12 mouse cellular contexts compared by ENCODE assay signal in genomic region chr14:55028333-55028835, GRCm38 (mm10). TPM values are rescaled to one million over a fixed set of nuclear protein-coding genes. Genes with fewer than 3 reads are reported as not detected.
DNase-seq lines count a peak whose midpoint lies in the region; ATAC-seq lines count a peak whose summit lies in the region.
"Had no signal": no experiment of that assay in that cellular context is flagged by ENCODE, and none has a peak within 500 bp of the region (broad histone marks: within the 10 kb centered on the region; RNA-seq: fewer than 3 reads in every experiment).

No protein-coding gene starts in this region.

- H3K9me3 ChIP-seq in heart, embryonic 11.5 days (replicated peaks; ENCODE audit: control insufficient read depth, low read length) = no peaks in the 10 kb centered on the region
- no peaks in the 10 kb centered on the region for H3K9me3 ChIP-seq in embryonic facial prominence, embryonic 13.5 days
- H3K9me3 ChIP-seq in hindbrain, embryonic 15.5 days = no peaks in the 10 kb centered on the region
- H3K9me3 ChIP-seq: heart, embryonic 12.5 days had no signal

- no peak for DNase-seq in heart, adult 9 months (ENCODE audit: low spot score in 2 of 2)
- peak; percentile 35 for DNase-seq in neural tube, embryonic 10.5 days (ENCODE audit: extremely low spot score, low spot score)
- DNase-seq in adrenal gland, postnatal 14 days = no peak
- no peak for DNase-seq in left cerebral cortex, adult 9 months (ENCODE audit: low spot score in 2 of 2)
- no peak for DNase-seq in frontal cortex, postnatal 36 days (ENCODE audit: low spot score in 2 of 2)

- H3K27me3 ChIP-seq in heart, embryonic 11.5 days (ENCODE audit: control insufficient read depth, insufficient read depth, low read length) = no peaks in the 10 kb centered on the region
- no peaks in the 10 kb centered on the region for H3K27me3 ChIP-seq in embryonic facial prominence, embryonic 13.5 days
- no peaks in the 10 kb centered on the region for H3K27me3 ChIP-seq in hindbrain, embryonic 15.5 days

- no peak overlapping the region for H3K9ac ChIP-seq in heart, embryonic 11.5 days (ENCODE audit: low read depth, low read length)
- H3K9ac ChIP-seq in embryonic facial prominence, embryonic 13.5 days = no peak overlapping the region
- H3K9ac ChIP-seq in hindbrain, embryonic 15.5 days = no peak overlapping the region
- H3K9ac ChIP-seq: heart, embryonic 12.5 days had no signal

- H3K27ac ChIP-seq in heart, embryonic 11.5 days (ENCODE audit: low read depth, low read length) = no peak overlapping the region
- no peak overlapping the region for H3K27ac ChIP-seq in embryonic facial prominence, embryonic 13.5 days
- H3K27ac ChIP-seq in hindbrain, embryonic 15.5 days (replicated peaks) = peak overlapping the region; percentile 91
- H3K27ac ChIP-seq: macrophage had no signal

- H3K4me1 ChIP-seq in heart, embryonic 11.5 days (ENCODE audit: control insufficient read depth, insufficient read depth, low read length) = peaks cover 7% of the 10 kb centered on the region
- peaks cover 20% of the 10 kb centered on the region for H3K4me1 ChIP-seq in embryonic facial prominence, embryonic 13.5 days
- peaks cover 52% of the 10 kb centered on the region for H3K4me1 ChIP-seq in hindbrain, embryonic 15.5 days (replicated peaks)

- H3K4me3 ChIP-seq in heart, embryonic 11.5 days (ENCODE audit: low read depth, low read length) = no peak overlapping the region
- H3K4me3 ChIP-seq in embryonic facial prominence, embryonic 13.5 days = no peak overlapping the region
- no peak overlapping the region for H3K4me3 ChIP-seq in hindbrain, embryonic 15.5 days
- H3K4me3 ChIP-seq: heart, embryonic 12.5 days had no signal

- 6% methylated on average over 5 of the region's 5 CpGs for WGBS in heart, embryonic 11.5 days (ENCODE audit: insufficient replicate concordance)
- 5% methylated on average over 5 of the region's 5 CpGs for WGBS in embryonic facial prominence, embryonic 13.5 days
- WGBS in hindbrain, embryonic 15.5 days = 3% methylated on average over 5 of the region's 5 CpGs

- ATAC-seq in heart, embryonic 11.5 days (replicated peaks; ENCODE audit: insufficient number of reproducible peaks, low FRiP score, low TSS enrichment) = 0 out of 2 replicates have a peak, but pooled peaks have one; percentile 38
- 0 out of 2 replicates have a peak, but pooled peaks have one; percentile 49 for ATAC-seq in embryonic facial prominence, embryonic 13.5 days (ENCODE audit: insufficient number of reproducible peaks, insufficient read depth, low FRiP score, low TSS enrichment, low read depth)
- peak; percentile 78 for ATAC-seq in hindbrain, embryonic 15.5 days (ENCODE audit: low FRiP score, low read depth)

- H3K36me3 ChIP-seq in heart, embryonic 11.5 days (ENCODE audit: control insufficient read depth, insufficient read depth, low read length) = peaks cover under 1% of the 10 kb centered on the region; the same call in 1 of the 2 replicates
- H3K36me3 ChIP-seq in embryonic facial prominence, embryonic 13.5 days = peaks cover 24% of the 10 kb centered on the region
- peaks cover 8% of the 10 kb centered on the region for H3K36me3 ChIP-seq in hindbrain, embryonic 15.5 days

- H3K4me2 ChIP-seq in heart, embryonic 11.5 days = no peak overlapping the region
- peak overlapping the region; percentile 17; the same call in 1 of the 2 replicates for H3K4me2 ChIP-seq in embryonic facial prominence, embryonic 13.5 days
- H3K4me2 ChIP-seq in hindbrain, embryonic 15.5 days = peak overlapping the region; percentile 41
- H3K4me2 ChIP-seq: heart, embryonic 12.5 days had no signal

RNA-seq across cellular contexts. Expression of gene Ngdn, which starts 13.1 kb away (rescaled TPM):
- 60.3 and 62.1 TPM in 2 replicates for polyA plus RNA-seq in heart, embryonic 11.5 days (2014; fragmentation: Nextera tagmentation; extraction: Ambion mirVana)
- 82.4 and 84.5 TPM in 2 replicates for polyA plus RNA-seq in embryonic facial prominence, embryonic 13.5 days (2015; fragmentation: Nextera tagmentation; extraction: Ambion mirVana)
- 47.3 and 50.1 TPM in 2 replicates for polyA plus RNA-seq in hindbrain, embryonic 15.5 days (2015; fragmentation: Nextera tagmentation; extraction: Ambion mirVana)
- total RNA-seq in adrenal gland, postnatal 14 days (2021) = 34.5 and 39.2 TPM in 2 replicates

RNA-seq across cellular contexts. Expression of gene Myh7, which starts 34.0 kb away (rescaled TPM):
- 3,446 and 4,122 TPM in 2 replicates for polyA plus RNA-seq in heart, embryonic 11.5 days (2014; fragmentation: Nextera tagmentation; extraction: Ambion mirVana)
- polyA plus RNA-seq in embryonic facial prominence, embryonic 13.5 days (2015; fragmentation: Nextera tagmentation; extraction: Ambion mirVana) = 3.3 and 10.8 TPM in 2 replicates
- polyA plus RNA-seq in hindbrain, embryonic 15.5 days (2015; fragmentation: Nextera tagmentation; extraction: Ambion mirVana) = 6.4 and 9.0 TPM in 2 replicates
- total RNA-seq in adrenal gland, postnatal 14 days (2021) = 0.11 TPM in 1 of 2 replicates, not detected in the other
- polyA plus RNA-seq: macrophage had no signal

RNA-seq across cellular contexts. Expression of gene Gm17428, which starts 51.7 kb away (rescaled TPM):
- not detected in 2 replicates for polyA plus RNA-seq in heart, embryonic 11.5 days (2014; fragmentation: Nextera tagmentation; extraction: Ambion mirVana)
- not detected in 2 replicates for polyA plus RNA-seq in embryonic facial prominence, embryonic 13.5 days (2015; fragmentation: Nextera tagmentation; extraction: Ambion mirVana)
- not detected in 2 replicates for polyA plus RNA-seq in hindbrain, embryonic 15.5 days (2015; fragmentation: Nextera tagmentation; extraction: Ambion mirVana)
- total RNA-seq in adrenal gland, postnatal 14 days (2021) = not detected in 2 replicates
- polyA plus RNA-seq: heart, embryonic 12.5 days; kidney, embryonic 16.5 days; limb, embryonic 14.5 days; macrophage had no signal

Comparison
In these comparisons a context has a peak if more than half of its experiments do, and no peak if none do; other contexts are left out.
1. RNA of gene Myh7, which starts 34.0 kb away (polyA plus RNA-seq): 3,446 to 4,122 TPM in heart, embryonic 11.5 days; 6.4 to 9.0 TPM in hindbrain, embryonic 15.5 days and 3.3 to 10.8 TPM in embryonic facial prominence, embryonic 13.5 days; every median in the first group is over 100 times any median in the second.
2. Peak in every context shown above with its lines, with median percentiles within 50 percentile points of each other: ATAC-seq.